Mouse (Mus musculus): Measurements from ENCODE around the gene Zc3h6. TPM values are rescaled to one million over a fixed set of nuclear protein-coding genes. Genes with fewer than 3 reads are reported as not detected.

Zc3h6 gene
- polyA plus RNA-seq, 1 experiment from 2014 or later: 1.7 TPM

GRCm38 (mm10) chr2:129061456-129062059, 94.4 kb downstream of the Zc3h6 start:
- no peak for ATAC-seq (ENCODE audit: insufficient number of reproducible peaks, low FRiP score, low TSS enrichment, low read depth)
- no peak overlapping the region for H3K9ac ChIP-seq (ENCODE audit: low read length)
- H3K4me3 ChIP-seq (ENCODE audit: low read depth, low read length): no peak overlapping the region
- WGBS: 79% methylated on average over 10 of the region's 10 CpGs
- H3K4me2 ChIP-seq (ENCODE audit: low read depth, severe bottlenecking): no peak overlapping the region
- DNase-seq (ENCODE audit: low spot score): no peak
- no peaks in the 10 kb centered on the region for H3K27me3 ChIP-seq (ENCODE audit: control insufficient read depth, insufficient read depth, low read length)
- no peaks in the 10 kb centered on the region for H3K36me3 ChIP-seq (ENCODE audit: control insufficient read depth, insufficient read depth, low read length)
- no peak overlapping the region for H3K27ac ChIP-seq (replicated peaks; ENCODE audit: low read depth, low read length)
- H3K4me1 ChIP-seq (ENCODE audit: control insufficient read depth, insufficient read depth, low read length): no peaks in the 10 kb centered on the region
- no peaks in the 10 kb centered on the region for H3K9me3 ChIP-seq (ENCODE audit: control insufficient read depth, low read length)

DNA sequence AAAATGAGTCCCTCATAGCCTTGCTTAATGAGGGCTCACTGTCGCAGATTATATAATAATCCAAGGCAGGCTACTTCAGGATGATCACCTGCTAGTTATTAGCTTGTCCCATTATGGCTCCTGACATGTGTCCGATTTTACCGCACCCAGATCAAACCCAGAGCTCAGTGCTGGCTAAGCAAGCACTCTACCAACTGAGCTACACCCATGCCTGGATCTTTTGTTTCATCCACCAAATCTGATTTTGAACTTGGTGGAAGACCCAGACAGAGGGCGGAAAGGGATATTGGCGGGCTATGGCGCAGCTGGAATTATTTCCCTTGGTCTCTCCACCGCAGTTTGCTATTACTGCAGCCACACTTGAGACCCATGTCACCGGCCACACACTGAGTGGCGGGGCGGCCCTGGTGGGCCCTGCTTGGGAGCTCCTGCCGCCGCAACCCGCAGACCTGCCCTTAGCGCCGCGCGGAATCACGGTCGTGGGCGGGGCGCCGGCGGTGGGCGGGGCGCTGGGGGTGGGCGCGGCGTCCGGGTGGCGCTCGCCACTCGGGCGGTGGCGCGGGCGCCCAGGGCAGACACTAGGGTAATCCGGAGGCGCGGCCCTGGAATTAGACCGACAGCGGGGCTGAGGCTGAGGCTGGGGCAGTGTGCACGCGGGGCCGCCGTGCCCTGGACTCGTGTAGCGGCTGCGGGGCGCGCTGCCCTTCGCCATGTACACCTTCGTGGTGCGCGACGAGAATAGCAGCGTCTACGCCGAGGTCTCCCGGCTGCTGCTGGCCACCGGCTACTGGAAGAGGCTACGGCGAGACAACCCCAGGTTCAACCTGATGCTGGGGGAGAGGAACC, 98.5 kb downstream of the Zc3h6 start, which contains the start of gene Ttl:
TSS of gene Ttl (plus strand) at position 506 of the 846 bp plus-strand sequence.
- DNase-seq (ENCODE audit: low spot score): peak; percentile 85
- peak within 1 kb of the TSS; percentile 59 for H3K9ac ChIP-seq (ENCODE audit: low read length)
- peak within 1 kb of the TSS; percentile 67 for H3K4me2 ChIP-seq (ENCODE audit: low read depth, severe bottlenecking)
- H3K27me3 ChIP-seq (ENCODE audit: control insufficient read depth, insufficient read depth, low read length): no peaks in the 10 kb centered on the region
- H3K27ac ChIP-seq (replicated peaks; ENCODE audit: low read depth, low read length): no peak within 1 kb of the TSS
- ATAC-seq (ENCODE audit: insufficient number of reproducible peaks, low FRiP score, low TSS enrichment, low read depth): peak; percentile 93
- no peaks in the 10 kb centered on the region for H3K9me3 ChIP-seq (ENCODE audit: control insufficient read depth, low read length)
- no peaks in the 10 kb centered on the region for H3K36me3 ChIP-seq (ENCODE audit: control insufficient read depth, insufficient read depth, low read length)
- 0 out of 2 replicates have a peak, but pooled peaks cover 2% of the 10 kb centered on the region for H3K4me1 ChIP-seq (ENCODE audit: control insufficient read depth, insufficient read depth, low read length)
- H3K4me3 ChIP-seq (ENCODE audit: low read depth, low read length): peak within 1 kb of the TSS; percentile 60
- under 1% methylated on average over 62 of the region's 62 CpGs for WGBS

DNA sequence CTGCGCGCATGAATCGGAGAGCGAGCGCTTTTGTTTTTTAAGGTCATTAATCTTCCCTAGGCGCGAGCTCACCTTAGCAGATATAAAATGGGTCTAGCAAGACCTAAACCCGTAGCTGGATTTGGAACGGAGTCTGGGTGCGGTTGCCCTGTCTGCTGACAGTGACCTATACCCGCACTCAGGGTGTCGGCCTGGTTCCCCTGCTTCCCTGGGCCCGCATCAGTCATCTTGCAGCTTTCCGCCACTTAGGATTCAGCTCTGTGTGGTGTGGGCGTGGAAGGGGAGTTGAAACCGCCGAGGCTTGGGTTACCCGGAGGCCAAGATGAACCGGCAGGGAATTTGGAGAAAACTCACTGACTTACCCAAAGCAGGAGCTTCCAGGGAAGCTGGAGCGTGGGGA, 99.1 kb downstream of the Zc3h6 start:
- DNase-seq (ENCODE audit: low spot score) (peak; percentile 71), ATAC-seq (ENCODE audit: insufficient number of reproducible peaks, low FRiP score, low TSS enrichment, low read depth) (peak; percentile 35; the same call in 1 of the 2 replicates)
- Histone ChIP-seq H3K36me3 (ENCODE audit: control insufficient read depth, insufficient read depth, low read length) (no peaks in the 10 kb centered on the region), H3K4me2 (ENCODE audit: low read depth, severe bottlenecking) (peak overlapping the region; percentile 67), H3K9me3 (ENCODE audit: control insufficient read depth, low read length) (no peaks in the 10 kb centered on the region), H3K4me3 (ENCODE audit: low read depth, low read length) (peak overlapping the region; percentile 60), H3K9ac (ENCODE audit: low read length) (peak overlapping the region; percentile 59), H3K27me3 (ENCODE audit: control insufficient read depth, insufficient read depth, low read length) (no peaks in the 10 kb centered on the region), H3K4me1 (ENCODE audit: control insufficient read depth, insufficient read depth, low read length) (0 out of 2 replicates have a peak, but pooled peaks cover 2% of the 10 kb centered on the region), H3K27ac (replicated peaks; ENCODE audit: low read depth, low read length) (no peak overlapping the region)
- 0% methylated on average over 20 of the region's 20 CpGs for WGBS

Small RNA genes within 50 kb of the gene (microRNA-seq; reads per million reads assigned to microRNA genes)
- not detected for gene Gm22859

Other genes starting within 250 kb of the Zc3h6 start
- gene Tmem87b, start 149.3 kb upstream of the Zc3h6 start, polyA plus RNA-seq (2014; fragmentation: Nextera tagmentation; extraction: Ambion mirVana): 24.9 and 25.1 TPM in 2 replicates
- 1.5 and 2.2 TPM in 2 replicates for gene Fbln7, start 104.4 kb upstream of the Zc3h6 start, polyA plus RNA-seq (2014; fragmentation: Nextera tagmentation; extraction: Ambion mirVana)
- 8.5 and 11.4 TPM in 2 replicates for gene Zc3h8, start 23.3 kb upstream of the Zc3h6 start, polyA plus RNA-seq (2014; fragmentation: Nextera tagmentation; extraction: Ambion mirVana)
- gene Gm10762, start 323 bp downstream of the Zc3h6 start, polyA plus RNA-seq (2014; fragmentation: Nextera tagmentation; extraction: Ambion mirVana): 23.4 and 23.7 TPM in 2 replicates
- gene Vinac1, start 80.8 kb downstream of the Zc3h6 start, polyA plus RNA-seq (2014; fragmentation: Nextera tagmentation; extraction: Ambion mirVana): 0.17 TPM in 1 of 2 replicates, not detected in the other
- gene Ttl, start 98.5 kb downstream of the Zc3h6 start, polyA plus RNA-seq (2014; fragmentation: Nextera tagmentation; extraction: Ambion mirVana): 16.8 and 17.1 TPM in 2 replicates
- 23.0 and 30.2 TPM in 2 replicates for gene Polr1b, start 133.6 kb downstream of the Zc3h6 start, polyA plus RNA-seq (2014; fragmentation: Nextera tagmentation; extraction: Ambion mirVana)
- gene Chchd5, start 162.3 kb downstream of the Zc3h6 start, polyA plus RNA-seq (2014; fragmentation: Nextera tagmentation; extraction: Ambion mirVana): 29.5 and 30.9 TPM in 2 replicates
- 47.0 and 50.8 TPM in 2 replicates for gene Slc20a1, start 231.4 kb downstream of the Zc3h6 start, polyA plus RNA-seq (2014; fragmentation: Nextera tagmentation; extraction: Ambion mirVana)